Mouse (Mus musculus) kidney, adult 9 months (tissue): Measurements from ENCODE around the gene Ube2q1.

Source experiments
- DNase-seq: peaks from one replicate; pipeline ENCODE4 v3.0.0; 2022

Gene Ube2q1

DNA sequence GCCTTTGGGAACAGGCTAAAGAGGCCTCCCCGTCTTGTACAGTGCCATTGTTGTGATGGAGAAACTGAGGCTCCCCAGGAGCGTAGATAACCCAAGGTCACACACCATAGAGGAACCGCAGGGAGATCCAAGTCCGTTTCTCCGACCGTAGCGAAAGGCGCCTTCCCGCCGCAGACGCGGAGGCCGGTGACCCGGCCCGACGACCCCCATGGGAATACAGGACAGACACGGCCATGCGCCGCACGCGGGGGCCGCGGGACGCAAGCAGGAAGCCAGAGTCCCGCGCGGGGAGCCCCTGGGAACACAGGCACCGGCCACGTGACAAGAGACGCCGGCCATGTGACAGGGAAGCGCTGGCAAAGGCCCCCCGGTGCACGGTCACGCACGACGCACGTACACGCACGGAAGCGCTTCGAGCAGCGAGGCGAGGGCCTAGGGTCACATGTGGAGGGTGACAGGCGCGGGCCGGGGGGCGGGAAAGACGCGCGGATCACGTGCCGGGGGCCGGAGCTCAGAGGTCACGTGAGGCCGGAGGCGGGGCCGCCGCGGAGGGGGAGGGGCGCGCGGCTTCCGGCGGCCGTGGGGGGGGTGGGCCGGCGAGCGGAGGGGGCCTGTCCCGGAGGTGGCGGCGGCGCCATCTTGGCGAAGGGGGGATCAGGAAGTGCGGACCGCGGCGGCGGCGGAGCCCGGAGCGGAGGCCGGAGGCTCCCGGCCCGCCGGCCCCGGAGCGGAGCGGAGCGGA lies at the start of gene Ube2q1:
Ube2q1 (plus strand) TSS at position 649 of the 742 bp plus-strand sequence.
- DNase-seq = peak; percentile 98

DNA sequence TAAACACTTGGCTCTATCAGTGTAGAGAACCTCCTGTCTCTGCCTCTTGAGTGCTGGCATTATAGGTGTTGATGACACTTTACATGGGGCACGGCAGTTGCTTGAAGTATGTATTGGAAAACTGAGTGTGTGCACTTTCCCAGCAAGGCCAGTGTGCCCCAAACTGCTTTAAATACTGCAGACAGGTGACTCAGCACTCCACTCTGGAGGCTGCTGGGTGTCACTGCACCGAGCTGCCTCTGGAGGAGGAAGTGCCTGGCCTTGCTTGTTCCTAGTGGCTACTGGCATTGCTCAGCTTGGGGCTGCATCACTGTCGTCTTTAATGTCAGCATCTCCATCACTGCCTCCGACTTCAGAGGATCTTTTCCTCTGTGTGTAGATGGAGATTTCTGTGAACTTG lies 46.4 kb upstream of the Ube2q1 start:
- DNase-seq = peak; percentile 48

DNA sequence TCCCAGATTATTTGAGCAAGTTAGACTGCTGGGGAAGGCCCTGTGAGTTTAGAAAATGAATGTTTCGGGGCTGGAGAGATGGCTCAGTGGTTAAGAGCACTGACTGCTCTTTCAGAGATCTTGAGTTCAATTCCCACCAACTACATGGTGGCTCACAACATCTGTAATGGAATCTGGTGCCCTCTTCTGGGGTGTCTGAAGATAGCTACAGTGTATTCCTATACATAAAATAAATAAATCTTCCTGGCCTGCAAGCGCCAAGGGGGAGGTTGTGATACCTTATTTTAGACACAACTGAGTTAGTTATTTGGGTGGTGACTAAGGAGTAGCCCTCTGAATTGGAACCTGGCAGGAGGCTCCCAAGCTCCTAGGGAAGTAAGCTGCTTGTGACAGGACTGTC lies 44.6 kb upstream of the Ube2q1 start:
- DNase-seq = no peak

DNA sequence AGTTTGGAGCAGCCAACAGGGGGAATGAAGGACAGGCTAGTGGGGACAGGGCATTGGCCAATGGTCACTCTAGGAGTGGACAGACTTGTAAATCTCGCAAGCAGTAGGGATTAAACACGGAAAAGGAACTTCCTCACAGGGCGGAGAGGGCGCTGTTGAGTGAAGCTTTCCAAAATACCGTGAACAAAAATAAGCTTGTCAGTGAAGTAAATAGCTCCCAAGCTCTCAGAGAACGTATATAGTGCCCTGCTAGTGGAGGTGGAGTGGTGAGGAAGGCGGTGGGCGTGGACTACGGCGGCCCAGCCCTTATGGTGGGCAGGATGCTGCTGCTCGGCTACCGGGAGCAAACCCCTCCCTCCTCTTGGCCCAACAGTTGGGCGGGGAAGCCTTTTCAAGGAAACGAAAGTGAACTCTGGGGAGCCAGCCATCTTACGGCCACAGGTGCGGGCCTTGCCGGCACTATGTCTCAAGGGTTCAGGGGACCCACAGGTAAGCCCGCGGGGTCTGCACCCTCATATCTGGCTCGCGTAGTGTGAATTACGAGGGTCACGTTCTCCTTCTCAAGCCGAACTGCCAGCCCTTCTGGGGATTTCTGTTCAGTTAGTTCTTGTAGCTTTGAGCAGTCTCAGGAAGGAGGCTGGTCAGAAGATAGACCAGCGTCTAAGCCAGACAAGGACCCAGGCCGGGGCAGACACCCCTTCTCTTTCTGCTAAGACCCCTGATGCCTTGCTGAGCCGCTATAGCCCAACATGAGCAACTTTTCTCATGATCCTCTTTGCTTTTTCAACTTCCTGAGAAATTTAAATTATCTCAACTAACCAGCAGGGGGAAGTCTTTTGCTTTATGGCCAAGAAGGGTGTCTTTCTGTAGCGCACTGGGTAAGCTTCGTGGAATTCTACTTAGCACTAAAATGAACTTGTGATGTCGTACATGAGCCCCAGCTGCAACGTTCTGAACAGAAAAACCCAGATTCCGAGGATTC lies 42.8 kb upstream of the Ube2q1 start:
- peak; percentile 94 for DNase-seq

DNA sequence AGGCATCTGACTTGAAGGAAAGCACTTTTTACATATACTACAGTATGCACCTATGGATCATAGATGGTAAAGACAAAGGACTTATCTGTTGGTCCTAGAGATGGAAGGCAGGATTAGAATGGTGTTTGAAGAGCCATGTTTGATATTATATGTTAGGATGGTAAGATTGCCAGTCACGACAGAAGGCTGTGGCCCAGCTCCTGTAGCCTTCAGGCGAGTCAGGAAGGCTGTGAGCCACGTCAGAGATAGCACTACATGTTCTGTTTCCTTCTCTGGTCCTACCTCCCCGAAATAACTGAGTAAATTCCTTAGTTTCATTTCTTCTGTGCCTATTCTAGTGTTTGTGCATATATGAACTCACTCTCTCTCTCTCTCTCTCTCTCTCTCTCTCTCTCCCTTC lies 41.3 kb upstream of the Ube2q1 start:
- DNase-seq = no peak

DNA sequence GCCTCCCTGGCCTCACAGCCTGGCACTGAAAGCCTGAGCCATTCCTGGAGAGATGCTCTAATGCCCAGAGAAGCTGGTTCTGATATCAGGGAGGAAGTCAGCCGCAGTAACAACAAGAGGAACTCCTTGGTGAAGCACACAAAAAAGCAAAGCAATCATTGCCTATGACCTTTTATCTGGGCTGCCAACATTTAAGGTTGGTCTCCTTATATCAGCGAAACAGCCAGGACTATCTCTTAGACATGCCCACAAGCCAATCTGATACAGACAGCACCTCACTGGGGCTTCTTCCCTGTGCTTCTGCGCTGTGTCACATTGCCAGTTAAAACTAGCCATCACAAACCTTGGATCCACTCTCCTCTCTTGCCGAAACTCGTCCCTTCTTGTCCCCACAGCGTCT lies 34.9 kb upstream of the Ube2q1 start:
- no peak for DNase-seq

DNA sequence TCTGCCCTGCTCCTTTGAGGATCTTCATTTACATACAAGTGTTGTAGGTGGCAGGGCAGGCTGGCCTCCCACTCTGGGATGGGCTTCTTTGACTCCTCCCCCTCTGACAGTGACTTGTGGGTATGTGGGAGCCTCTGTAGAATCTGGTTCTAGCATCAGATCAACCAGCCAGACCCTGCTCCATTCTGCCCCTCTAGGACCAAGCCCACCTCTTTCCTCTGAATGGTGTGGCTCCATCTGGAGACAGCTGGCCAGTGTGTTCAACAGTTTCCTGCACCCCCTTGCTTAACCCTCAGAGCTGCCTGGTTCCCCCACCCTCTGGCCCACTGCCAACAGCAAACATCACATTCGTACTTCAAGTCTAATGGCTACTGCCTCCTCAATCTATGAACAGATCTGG lies 21.1 kb upstream of the Ube2q1 start:
- no peak for DNase-seq

DNA sequence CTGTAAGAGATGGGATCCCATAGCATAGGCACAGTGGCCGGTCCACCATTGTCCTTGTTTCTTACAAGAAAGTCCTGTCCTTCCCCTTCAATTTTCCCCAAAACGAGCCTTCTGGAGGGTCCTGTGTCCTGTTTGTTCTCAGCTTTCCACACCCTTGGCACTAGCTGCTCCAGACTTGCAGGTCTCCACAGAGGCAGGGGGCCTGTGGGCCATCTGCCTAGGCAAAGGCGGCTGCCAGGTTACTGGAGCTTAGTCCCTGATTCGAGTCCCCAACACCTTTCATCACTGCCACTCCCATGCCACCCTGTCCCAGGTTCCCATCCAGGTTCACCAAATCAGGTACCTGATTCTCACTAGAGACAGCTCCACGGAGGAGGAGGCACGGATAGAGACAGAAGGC lies 18.1 kb upstream of the Ube2q1 start:
- no peak for DNase-seq

DNA sequence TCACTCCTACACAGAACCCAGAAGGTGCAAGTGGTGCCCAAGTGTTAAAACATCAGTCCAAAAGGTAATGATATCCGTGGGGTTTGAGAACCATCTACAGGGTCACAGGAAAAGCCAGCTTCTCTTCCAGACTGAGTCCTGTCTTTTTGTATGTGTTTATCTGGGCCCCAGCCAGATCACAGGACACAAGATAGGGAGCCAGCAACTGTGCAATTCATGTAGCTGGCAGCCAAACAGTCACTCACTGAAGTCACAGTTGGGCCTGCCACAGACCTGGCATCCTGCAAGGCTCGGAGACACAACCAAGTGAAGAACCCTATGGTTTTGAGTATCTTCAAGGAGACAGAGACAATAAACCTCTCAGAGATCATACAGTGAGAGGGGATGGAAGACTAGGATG lies 15.6 kb upstream of the Ube2q1 start:
- no peak for DNase-seq

DNA sequence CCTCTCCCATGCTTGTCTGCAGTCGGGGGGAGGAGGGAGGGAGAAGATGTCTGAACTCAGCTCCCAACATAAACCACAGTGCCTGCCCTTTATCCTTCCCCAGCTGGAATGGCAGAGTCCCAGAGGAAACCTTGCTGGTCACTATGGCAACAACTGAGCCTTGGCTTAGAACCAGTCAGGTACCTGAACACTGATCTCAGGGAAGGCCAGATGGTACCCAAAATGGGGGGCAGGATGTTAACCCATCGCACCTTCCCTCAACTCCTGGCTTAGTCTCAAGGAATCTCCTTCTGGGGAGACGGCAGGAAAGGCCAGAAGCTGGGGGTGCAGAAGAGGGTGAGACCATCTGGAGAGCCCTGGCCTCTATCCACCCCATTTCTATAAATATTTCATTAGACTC lies 13.6 kb upstream of the Ube2q1 start:
- no peak for DNase-seq

DNA sequence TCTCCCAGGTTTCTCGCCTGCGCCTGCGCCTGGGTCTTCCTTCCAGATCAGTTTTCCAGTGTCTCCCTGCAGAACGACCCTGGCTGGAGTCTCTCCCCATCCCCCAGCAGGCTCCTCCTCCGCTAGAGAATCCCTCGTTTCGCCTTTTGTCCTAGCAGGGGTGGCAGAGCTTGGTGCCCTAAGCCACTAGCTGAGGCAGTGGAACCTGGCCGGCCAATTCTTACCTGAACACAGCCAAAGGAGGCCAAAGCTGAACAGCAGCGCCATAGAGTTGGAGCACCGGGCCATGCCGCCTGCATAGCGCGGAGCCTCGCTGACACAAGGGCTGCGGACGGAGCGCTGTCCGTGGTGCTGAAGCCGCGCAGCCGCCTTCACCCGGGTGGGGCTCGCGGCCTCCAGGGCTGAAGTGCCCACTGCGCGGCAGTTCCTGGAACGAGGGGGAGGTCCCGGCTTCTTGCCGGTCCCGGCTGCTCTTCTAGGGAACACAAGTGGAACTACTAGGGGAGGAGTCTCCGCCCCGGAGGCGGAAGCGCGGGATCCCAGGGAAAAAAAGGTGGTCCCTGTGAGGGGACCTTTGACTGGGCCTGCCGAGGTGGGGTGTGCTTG lies 9.2 kb upstream of the Ube2q1 start, which contains the start of gene Chrnb2:
Chrnb2 (minus strand) TSS at position 514 of the 606 bp plus-strand sequence.
- DNase-seq = peak; percentile 58

DNA sequence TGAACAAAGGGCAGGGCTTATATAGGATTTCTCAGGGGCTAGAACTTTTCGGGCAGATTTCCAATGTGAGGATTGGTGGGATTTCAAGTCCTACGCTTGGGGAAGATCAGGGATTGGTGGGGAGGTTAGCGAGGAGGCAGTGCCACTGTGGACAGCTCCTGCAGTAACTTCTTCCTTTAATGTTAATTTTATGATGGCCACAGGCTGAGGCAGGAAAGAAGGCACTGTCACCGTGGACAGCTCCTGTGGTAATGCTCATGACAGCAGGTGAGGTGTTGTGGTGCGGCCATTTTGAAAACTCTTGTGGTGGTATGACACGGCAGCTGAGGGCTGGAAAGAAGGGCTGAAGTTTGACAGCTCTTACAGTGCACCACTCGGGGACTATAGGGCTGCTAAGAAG lies 3.8 kb upstream of the Ube2q1 start:
- no peak for DNase-seq

DNA sequence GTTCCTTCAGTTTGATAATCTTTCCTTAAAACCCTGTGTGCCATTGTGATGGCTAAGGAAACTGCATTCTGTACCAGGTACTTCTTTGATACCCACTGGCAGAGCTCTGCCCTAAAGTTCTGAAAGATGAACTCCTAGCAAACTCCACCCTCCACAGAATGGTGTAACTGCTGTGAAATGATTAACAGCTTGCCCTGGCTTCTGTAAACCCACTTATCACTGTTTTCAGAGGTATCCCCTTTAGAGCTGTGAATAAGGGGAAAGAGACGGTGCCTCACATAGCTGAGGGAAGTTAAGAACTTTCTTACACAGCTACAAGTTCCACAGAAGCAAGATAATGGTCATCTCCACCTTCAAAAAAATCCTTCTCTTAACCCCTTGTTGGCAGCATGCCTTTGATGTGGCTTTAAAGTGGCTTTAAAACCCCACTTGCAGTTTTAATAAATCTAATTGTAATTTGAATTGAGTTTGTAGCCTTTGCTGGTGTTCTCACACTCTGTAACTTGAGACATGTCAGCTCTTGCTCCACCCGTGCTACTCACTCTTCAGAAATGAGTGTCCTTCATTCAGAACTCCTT lies 2.9 kb upstream of the Ube2q1 start:
- DNase-seq = no peak

DNA sequence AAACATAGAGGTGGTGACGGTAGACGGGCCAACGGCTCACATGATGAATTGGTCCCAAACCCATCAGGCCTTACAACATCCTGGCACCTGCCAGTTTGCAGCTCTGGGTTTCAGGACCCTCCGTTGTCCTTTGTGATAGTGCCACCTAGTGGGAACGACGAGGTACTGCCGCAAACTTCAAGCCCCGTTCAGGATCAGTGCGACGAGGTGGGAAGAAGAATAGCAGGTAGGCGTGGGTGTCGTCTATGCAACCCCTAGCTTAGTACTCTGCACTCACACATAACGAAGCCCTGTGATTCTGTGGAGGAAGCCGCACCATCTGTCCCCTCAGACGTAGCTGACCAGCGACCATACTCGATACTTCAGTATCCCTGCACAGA lies 838 bp upstream of the Ube2q1 start:
- DNase-seq = peak; percentile 87

DNA sequence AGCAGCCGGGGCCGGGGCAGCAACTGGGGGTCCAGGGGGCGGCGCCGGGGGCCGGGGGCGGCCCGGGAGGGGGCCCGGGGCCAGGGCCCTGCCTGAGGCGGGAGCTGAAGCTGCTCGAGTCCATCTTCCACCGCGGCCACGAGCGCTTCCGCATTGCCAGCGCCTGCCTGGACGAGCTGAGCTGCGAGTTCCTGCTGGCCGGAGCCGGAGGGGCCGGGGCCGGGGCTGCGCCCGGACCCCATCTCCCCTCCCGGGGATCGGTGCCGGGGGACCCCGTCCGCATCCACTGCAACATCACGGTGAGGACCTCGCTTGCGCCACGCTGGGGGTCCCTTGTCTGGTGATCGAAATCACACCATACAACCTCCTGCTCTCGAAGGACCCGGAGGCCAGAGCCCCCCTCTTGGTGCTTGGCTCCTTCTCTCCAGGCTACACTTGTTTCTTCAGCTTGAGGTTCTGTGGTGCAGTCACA lies 360 bp downstream of the Ube2q1 start:
- DNase-seq = peak; percentile 37

DNA sequence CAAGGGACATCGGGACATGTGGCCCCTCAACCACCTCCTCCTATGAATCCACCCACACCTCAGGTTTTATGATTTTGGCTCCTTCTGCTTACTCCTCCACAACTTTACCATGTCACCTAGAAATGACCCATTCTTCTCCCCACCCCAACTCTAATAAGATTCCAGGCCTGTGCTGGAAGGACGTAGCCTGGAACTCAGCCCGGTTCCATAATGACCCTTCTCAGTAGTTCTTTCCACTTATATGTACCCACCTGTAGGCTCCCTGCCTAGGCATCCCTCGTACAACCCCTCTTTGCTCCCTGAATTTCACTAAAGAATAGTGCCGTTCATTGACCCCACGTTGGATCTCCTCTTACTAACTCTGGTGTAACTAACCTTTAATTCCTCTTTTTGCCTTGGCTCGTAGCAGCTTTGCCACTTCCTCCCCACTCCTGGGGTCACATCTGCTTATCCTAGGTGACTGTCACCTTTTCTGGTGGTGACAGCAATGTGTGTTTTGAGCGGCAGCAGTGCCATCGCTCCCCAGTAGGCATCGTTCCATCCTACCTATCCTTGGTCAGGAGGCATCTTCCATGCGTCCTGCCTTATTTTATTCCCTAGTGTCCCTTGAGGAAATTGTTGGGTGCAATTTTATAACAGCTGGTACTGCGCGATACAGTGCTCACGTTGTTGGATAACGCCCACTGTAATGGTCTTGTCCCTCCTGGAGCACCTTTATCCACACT lies 982 bp downstream of the Ube2q1 start:
- peak; percentile 32 for DNase-seq

DNA sequence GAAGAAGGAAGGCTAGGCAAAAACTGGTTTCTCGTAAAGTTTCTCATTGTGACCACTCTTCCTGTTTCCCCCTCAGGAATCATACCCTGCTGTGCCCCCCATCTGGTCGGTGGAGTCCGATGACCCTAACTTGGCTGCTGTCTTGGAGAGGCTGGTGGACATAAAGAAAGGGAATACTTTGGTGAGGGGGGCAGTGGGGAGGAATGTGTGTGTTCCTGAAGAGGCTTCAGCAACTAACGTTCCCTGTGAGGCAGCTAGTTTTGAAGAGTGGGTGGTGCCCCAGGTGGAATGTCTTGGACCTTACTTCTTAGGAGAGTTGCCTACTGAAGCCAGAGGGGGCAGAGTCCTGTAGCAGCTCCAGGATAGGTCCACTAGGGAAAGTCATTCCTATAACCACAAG lies 2.6 kb downstream of the Ube2q1 start:
- DNase-seq = peak; percentile 17

DNA sequence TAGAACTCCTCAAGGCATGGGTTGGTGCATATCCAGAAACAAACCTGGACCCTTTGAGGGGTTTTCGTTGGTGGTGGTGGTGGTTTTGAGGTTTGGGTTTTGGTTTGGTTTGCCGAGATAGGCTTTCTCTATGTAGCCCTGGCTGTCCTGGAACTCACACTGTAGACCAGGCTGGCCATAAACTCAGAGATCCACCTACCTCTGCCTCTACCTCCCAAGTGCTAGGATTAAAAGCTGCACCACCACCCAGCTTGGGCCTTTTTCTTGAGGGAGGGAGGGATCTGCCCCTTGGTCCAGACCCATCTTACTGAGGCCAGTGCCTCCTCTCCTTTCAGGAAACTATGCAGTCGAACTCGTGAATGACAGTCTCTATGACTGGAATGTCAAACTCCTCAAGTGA lies 6.7 kb downstream of the Ube2q1 start:
- no peak for DNase-seq

DNA sequence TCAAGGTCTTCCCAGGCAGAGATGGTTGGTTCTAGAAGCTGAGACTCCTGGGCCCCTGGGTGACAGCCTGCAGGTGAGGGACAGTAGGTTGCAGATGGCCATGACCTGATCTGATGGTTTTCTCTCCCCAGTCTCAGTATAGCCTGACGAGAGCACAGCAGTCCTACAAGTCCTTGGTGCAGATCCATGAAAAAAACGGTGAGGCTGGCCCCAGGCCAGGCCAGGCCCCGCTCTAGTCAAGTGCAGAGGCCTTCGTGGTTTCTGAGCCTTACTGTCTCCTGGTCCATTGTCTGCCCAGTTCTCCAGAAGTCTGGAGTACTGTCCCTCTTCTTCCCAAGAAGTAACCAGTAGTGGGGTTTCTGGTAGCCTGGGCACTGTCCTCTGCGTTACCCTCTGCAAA lies 8.2 kb downstream of the Ube2q1 start:
- DNase-seq = no peak

DNA sequence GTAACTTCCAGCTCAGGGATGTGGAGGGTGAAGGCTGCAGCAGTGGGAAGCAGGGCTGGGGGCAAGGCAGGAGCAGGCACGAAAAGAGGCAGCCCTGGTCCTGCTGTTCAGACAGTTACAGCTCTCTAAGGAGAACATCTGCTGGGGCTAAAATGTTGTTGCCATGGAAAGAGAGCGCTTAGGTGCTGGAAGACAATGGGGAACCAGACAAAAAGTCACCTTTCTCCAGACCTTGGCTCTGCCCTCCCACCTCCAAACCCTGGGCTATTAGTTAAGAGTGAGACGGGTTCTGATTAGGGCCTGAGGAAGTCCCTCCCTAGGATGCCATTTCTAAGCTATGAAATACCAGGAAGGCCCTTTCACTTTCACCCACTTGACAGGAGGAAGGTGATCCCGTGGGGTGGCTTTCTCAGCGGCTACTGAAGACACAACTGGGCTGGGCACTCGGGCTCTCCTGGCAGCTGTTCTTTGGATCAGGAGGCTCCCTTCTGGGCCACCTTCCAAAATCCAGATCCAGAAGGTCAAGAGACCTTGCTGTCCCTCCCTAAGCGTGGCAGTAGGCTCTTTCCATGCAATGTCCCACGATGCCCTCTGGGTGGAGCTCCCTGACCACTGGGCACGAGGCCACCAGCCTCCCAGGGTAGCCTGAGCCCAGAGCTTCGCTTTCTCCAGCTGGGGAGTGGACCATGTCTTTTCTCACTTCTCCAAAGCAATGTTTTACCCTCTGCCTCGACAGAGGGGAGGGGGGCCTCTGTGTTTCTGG lies 11.8 kb downstream of the Ube2q1 start:
- DNase-seq = peak; percentile 93

DNA sequence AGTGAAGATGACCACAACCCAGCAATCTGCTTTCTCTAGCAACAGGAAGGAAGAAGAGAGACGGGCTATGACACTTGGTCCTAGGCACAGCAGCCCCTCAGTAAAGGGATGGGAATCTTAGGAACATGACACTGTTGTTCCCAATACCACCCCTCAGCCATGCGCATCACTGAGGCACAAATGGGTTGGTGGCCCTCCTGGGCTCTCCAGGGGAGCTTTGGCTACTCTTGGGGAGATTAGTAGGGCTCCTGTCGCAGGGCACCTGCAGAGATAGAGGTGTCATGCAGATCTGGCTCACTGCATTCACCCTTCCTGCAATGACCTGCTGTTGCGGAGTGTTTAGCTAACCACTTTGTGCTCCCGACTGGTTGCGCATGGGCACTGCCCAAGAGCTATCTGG lies 12.9 kb downstream of the Ube2q1 start:
- DNase-seq = no peak
